Mouse (Mus musculus): ENCODE data around the gene Trp53tg5. TPM values are rescaled to one million over a fixed set of nuclear protein-coding genes. Genes with fewer than 3 reads are reported as not detected.

Trp53tg5 gene
- total and polyA plus RNA-seq, 3 experiments: not detected

DNA sequence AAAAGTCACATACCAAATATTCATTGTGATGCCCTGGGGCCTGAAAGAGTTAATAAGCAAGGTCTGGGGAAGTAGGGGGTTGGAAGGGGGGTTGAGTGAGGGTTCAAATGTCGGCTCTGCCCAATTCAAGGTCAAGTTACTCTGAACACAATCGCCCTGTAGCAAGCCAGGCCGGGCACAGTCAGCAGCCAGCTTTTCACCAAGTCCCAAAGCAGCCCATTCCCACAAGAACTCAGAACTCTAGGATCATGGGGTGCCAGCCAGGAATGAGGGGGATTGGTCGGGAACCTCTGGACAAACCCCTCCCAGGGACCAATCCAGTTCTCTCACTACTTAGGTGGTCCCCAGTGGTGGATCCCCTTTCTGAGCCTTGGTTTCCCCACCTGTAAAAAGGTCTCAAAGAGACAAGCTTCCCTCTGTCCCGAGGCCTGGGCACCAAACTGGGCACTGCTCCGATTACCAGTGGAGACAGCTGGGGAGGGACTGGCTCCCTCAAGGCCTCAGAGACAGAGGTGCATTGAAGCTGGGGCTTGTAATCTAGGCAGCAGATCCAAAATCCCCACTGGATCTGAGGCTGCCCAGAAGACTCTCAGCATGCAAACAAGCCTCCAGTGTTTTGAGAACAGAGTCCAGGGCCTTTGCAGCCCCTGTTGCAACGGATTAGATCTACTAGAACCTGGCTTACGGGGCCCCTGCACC is 37.2 kb downstream of the Trp53tg5 start:
- Histone ChIP-seq H3K9ac (ENCODE audit: insufficient read depth, low read depth) (no peak overlapping the region), H3K9me3 (replicated peaks; ENCODE audit: low read length) (no peaks in the 10 kb centered on the region)
- in situ Hi-C loops (cut with MboI; ENCODE audit: low pct_ligation_motif_present, low pct_unique_long_range_greater_than_20kb, low sequenced_read_pairs): no loop called here

GRCm38 (mm10) chr2:164435216-164436090 is 38.1 kb downstream of the Trp53tg5 start:
- H3K27me3 ChIP-seq (replicated peaks): no peaks in the 10 kb centered on the region
- DNase-seq (ENCODE audit: extremely low read depth): no peak
- no peak overlapping the region for H3K27ac ChIP-seq (ENCODE audit: insufficient read depth, low read depth)
- no peak for TF ChIP-seq EP300 (IDR thresholded peaks at IDR 0.05; ENCODE audit: low read length)
- no peak for TF ChIP-seq CHD2 (IDR thresholded peaks at IDR 0.05; ENCODE audit: low read length)
- no peak for TF ChIP-seq KAT2A (IDR thresholded peaks at IDR 0.05; ENCODE audit: insufficient replicate concordance, low read length)
- no peak for TF ChIP-seq RCOR1 (conservative IDR thresholded peaks at IDR 0.05; ENCODE audit: low read depth, low read length)
- TF ChIP-seq NRF1 (IDR thresholded peaks at IDR 0.05; ENCODE audit: low read depth, low read length): no peak
- no peak for TF ChIP-seq CTCF (conservative IDR thresholded peaks at IDR 0.05 in 1 of 2, IDR thresholded peaks at IDR 0.05 in 1 of 2; ENCODE audit: low read depth in 2 of 2, low read length in 2 of 2)
- no peak for TF ChIP-seq JUN (IDR thresholded peaks at IDR 0.05; ENCODE audit: insufficient read depth, low read depth, low read length)
- no peak for TF ChIP-seq POLR2AphosphoS2 (IDR thresholded peaks at IDR 0.05; ENCODE audit: low read depth, low read length)
- no peak for TF ChIP-seq MAFK (IDR thresholded peaks at IDR 0.05; ENCODE audit: insufficient replicate concordance, low read length)
- no peak for TF ChIP-seq ETS1 (conservative IDR thresholded peaks at IDR 0.05; ENCODE audit: low read depth, low read length)
- no peak for TF ChIP-seq E2F4 (IDR thresholded peaks at IDR 0.05; ENCODE audit: insufficient replicate concordance, low read depth, low read length)
- no peak for TF ChIP-seq ZC3H11A (IDR thresholded peaks at IDR 0.05; ENCODE audit: low read depth, low read length)
- TF ChIP-seq NELFE (IDR thresholded peaks at IDR 0.05; ENCODE audit: low read depth, low read length): no peak
- peaks cover 30 to 71% of the 10 kb centered on the region in 2 experiments for H3K4me1 ChIP-seq (ENCODE audit: control insufficient read depth in 1 of 2, insufficient read depth in 2 of 2)
- H3K4me3 ChIP-seq (replicated peaks in 1 of 3; ENCODE audit: low read depth in 2 of 3, low read length in 2 of 3, poor library complexity in 1 of 3): no peak overlapping the region
- H3K79me2 ChIP-seq (replicated peaks; ENCODE audit: control insufficient read depth, extremely low read depth, insufficient read depth, poor library complexity, severe bottlenecking): peaks cover 56% of the 10 kb centered on the region
- in situ Hi-C loops (cut with MboI; ENCODE audit: low pct_ligation_motif_present, low pct_unique_long_range_greater_than_20kb, low sequenced_read_pairs) (no loop called here), dilution Hi-C loops (cut with MboI; ENCODE audit: extremely low pct_ligation_motif_present, extremely low pct_unique_long_range_greater_than_20kb, low sequenced_read_pairs) (no loop called here)
- H3K36me3 ChIP-seq (replicated peaks in 1 of 2; ENCODE audit: control insufficient read depth in 1 of 2, insufficient read depth in 1 of 2, low read length in 1 of 2): peaks cover 3 to 60% of the 10 kb centered on the region in 2 experiments
- H3K9me3 ChIP-seq (replicated peaks; ENCODE audit: low read length): no peaks in the 10 kb centered on the region
- H3K9ac ChIP-seq (ENCODE audit: insufficient read depth, low read depth): no peak overlapping the region
- H3K4me2 ChIP-seq (ENCODE audit: insufficient read depth, low read depth, poor library complexity, severe bottlenecking): no peak overlapping the region

More for the DNA sequence above, 37.2 kb downstream of the Trp53tg5 start:
- Histone ChIP-seq H3K36me3 (replicated peaks in 1 of 2; ENCODE audit: control insufficient read depth in 1 of 2, insufficient read depth in 1 of 2, low read length in 1 of 2) (peaks cover 0 to 53% of the 10 kb centered on the region in 2 experiments), H3K79me2 (replicated peaks; ENCODE audit: control insufficient read depth, extremely low read depth, insufficient read depth, poor library complexity, severe bottlenecking) (peaks cover 62% of the 10 kb centered on the region), H3K4me1 (ENCODE audit: control insufficient read depth in 1 of 2, insufficient read depth in 2 of 2) (peaks cover 31 to 77% of the 10 kb centered on the region in 2 experiments), H3K27me3 (replicated peaks) (no peaks in the 10 kb centered on the region), H3K4me3 (replicated peaks in 1 of 3; ENCODE audit: low read depth in 2 of 3, low read length in 2 of 3, poor library complexity in 1 of 3) (no peak overlapping the region), H3K4me2 (ENCODE audit: insufficient read depth, low read depth, poor library complexity, severe bottlenecking) (0 out of 2 replicates have a peak overlapping the region, but pooled peaks have one; percentile 27), H3K27ac (ENCODE audit: insufficient read depth, low read depth) (no peak overlapping the region)
- no peak for DNase-seq (ENCODE audit: extremely low read depth)
- no peak for TF ChIP-seq UBTF (IDR thresholded peaks at IDR 0.05; ENCODE audit: low read depth, low read length)
- TF ChIP-seq MEF2A (IDR thresholded peaks at IDR 0.05; ENCODE audit: borderline replicate concordance, low read depth, low read length): no peak
- TF ChIP-seq CHD2 (IDR thresholded peaks at IDR 0.05; ENCODE audit: low read length): no peak
- no peak for TF ChIP-seq ETS1 (conservative IDR thresholded peaks at IDR 0.05; ENCODE audit: low read depth, low read length)
- no peak for TF ChIP-seq POLR2A (IDR thresholded peaks at IDR 0.05; ENCODE audit: low read depth, low read length)
- no peak for TF ChIP-seq POLR2AphosphoS2 (IDR thresholded peaks at IDR 0.05; ENCODE audit: low read depth, low read length)
- TF ChIP-seq ZKSCAN1 (IDR thresholded peaks at IDR 0.05; ENCODE audit: borderline replicate concordance, low read depth, low read length): no peak
- no peak for TF ChIP-seq USF1 (IDR thresholded peaks at IDR 0.05; ENCODE audit: low read depth, low read length)
- TF ChIP-seq KAT2A (IDR thresholded peaks at IDR 0.05; ENCODE audit: insufficient replicate concordance, low read length): no peak
- dilution Hi-C loops (cut with MboI; ENCODE audit: extremely low pct_ligation_motif_present, extremely low pct_unique_long_range_greater_than_20kb, low sequenced_read_pairs): no loop called here

Measured in CH12.LX (cell line).